Mouse (Mus musculus) stomach, postnatal 0 days (tissue): ENCODE results near the gene Pimreg. TPM values are rescaled to one million over a fixed set of nuclear protein-coding genes. Genes with fewer than 3 reads are reported as not detected.
A peak's percentile ranks its signal among the peaks of the same experiment; 100 is the strongest.

Experiments
- ATAC-seq: fragments of 200-750 bp; cut with Nextera tagmentation; 2 replicates; pipeline ENCODE4 v1.8.0; 2017; ENCODE audit not compliant: low FRiP score, low TSS enrichment
- DNase-seq: peaks from one replicate; pipeline ENCODE4 v3.0.0-alpha.2; 2016; ENCODE audit warnings: low spot score
- H3K27ac ChIP-seq: fragments of 300-500 bp; sonication (generic); replicated peaks from 2 replicates; pipeline ENCODE4 v1.5.1; 2014; ENCODE audit warnings: mild to moderate bottlenecking, control low read depth
- H3K27me3 ChIP-seq: fragments of 300-500 bp; sonication (generic); 2 replicates; pipeline ENCODE4 v1.6.1; 2014; ENCODE audit warnings: low read length; ENCODE audit not compliant: control insufficient read depth, insufficient read depth
- H3K36me3 ChIP-seq: fragments of 300-500 bp; sonication (generic); 2 replicates; pipeline ENCODE4 v1.6.1; 2014; ENCODE audit warnings: low read length, mixed read lengths; ENCODE audit not compliant: control insufficient read depth, insufficient read depth
- H3K4me1 ChIP-seq: fragments of 300-500 bp; sonication (generic); replicated peaks from 2 replicates; pipeline ENCODE4 v1.6.1; 2014; ENCODE audit warnings: antibody characterized with exemption; ENCODE audit not compliant: control insufficient read depth, insufficient read depth
- H3K4me2 ChIP-seq: fragments of 300-500 bp; sonication (generic); replicated peaks from 2 replicates; pipeline ENCODE4 v1.6.1; 2014; ENCODE audit warnings: low read depth, mild to moderate bottlenecking, control low read depth, moderate library complexity
- H3K4me3 ChIP-seq: fragments of 300-500 bp; sonication (generic); 2 replicates; pipeline ENCODE4 v1.5.1; 2014; ENCODE audit warnings: low read depth, low read length, control low read depth
- H3K9ac ChIP-seq: fragments of 300-500 bp; sonication (generic); 2 replicates; pipeline ENCODE4 v1.6.1; 2014; ENCODE audit warnings: mild to moderate bottlenecking, low read length, control low read depth, mixed read lengths
- H3K9me3 ChIP-seq: fragments of 300-500 bp; sonication (generic); 2 replicates; pipeline ENCODE4 v1.6.1; 2016; ENCODE audit warnings: low read length; ENCODE audit not compliant: control insufficient read depth
- CTCF ChIP-seq: IDR thresholded peaks from 2 replicates; pipeline ENCODE4 v1.5.1; 2016; ENCODE audit warnings: antibody characterized with exemption, low read depth, mild to moderate bottlenecking, moderate library complexity
- EP300 ChIP-seq: optimal IDR thresholded peaks from 2 replicates; pipeline ENCODE3; 2016; ENCODE audit warnings: antibody characterized with exemption
- WGBS: fragments of 180-500 bp; shearing (Covaris S2); extraction: QIAGEN DNeasy Blood & Tissue Kit; methylation state at CpG from one replicate; pipeline ENCODE4 v1.1.7; 2014; 5-methylcytosine and 5-hydroxymethylcytosine counted together
- polyA plus RNA-seq: library from polyadenylated mRNA; unstranded; fragments of >200 nt; fragmentation: Nextera tagmentation; extraction: Ambion mirVana; gene quantifications from 2 replicates; pipeline ENCODE4 v1.2.1, GENCODE M21; 2015

The Pimreg gene
- polyA plus RNA-seq = 18.0 and 22.2 TPM in 2 replicates

- peak within 1 kb of the TSS; percentile 61 for H3K4me3 ChIP-seq
- no peaks in the 10 kb centered on the region for H3K27me3 ChIP-seq
- peak; percentile 80 for ATAC-seq
- TF ChIP-seq CTCF (peak; percentile 54), EP300 (peak; percentile 24)
- peak within 1 kb of the TSS; percentile 59 for H3K9ac ChIP-seq
- DNase-seq = peak; percentile 82
- peaks cover 8% of the 10 kb centered on the region; the same call in 1 of the 2 replicates for H3K36me3 ChIP-seq
- H3K4me2 ChIP-seq = peak within 1 kb of the TSS; percentile 90
- H3K27ac ChIP-seq = no peak within 1 kb of the TSS
- no peaks in the 10 kb centered on the region for H3K9me3 ChIP-seq
- H3K4me1 ChIP-seq = peaks cover 11% of the 10 kb centered on the region
- WGBS = under 1% methylated on average over 51 of the region's 52 CpGs
These were observed at the start of gene Pimreg for GRCm38 (mm10) chr11:72041768-72042607. TSS of gene Pimreg (plus strand) at chr11:72042032.

GRCm38 (mm10) chr11:71992438-71992837 is 49.4 kb upstream of the Pimreg start:
- H3K4me1 ChIP-seq = no peaks in the 10 kb centered on the region
- no peak overlapping the region for H3K4me2 ChIP-seq
- H3K36me3 ChIP-seq = no peaks in the 10 kb centered on the region
- H3K9ac ChIP-seq = no peak overlapping the region
- WGBS = 84% methylated on average over 12 of the region's 12 CpGs
- DNase-seq = no peak
- TF ChIP-seq EP300 (no peak), CTCF (no peak)
- no peak overlapping the region for H3K4me3 ChIP-seq
- no peak for ATAC-seq
- H3K27me3 ChIP-seq = no peaks in the 10 kb centered on the region
- no peak overlapping the region for H3K27ac ChIP-seq
- no peaks in the 10 kb centered on the region for H3K9me3 ChIP-seq

GRCm38 (mm10) chr11:71995968-71996511 is 45.8 kb upstream of the Pimreg start:
- Histone ChIP-seq H3K27ac (peak overlapping the region; percentile 82), H3K36me3 (no peaks in the 10 kb centered on the region), H3K4me1 (no peaks in the 10 kb centered on the region), H3K9ac (no peak overlapping the region), H3K27me3 (no peaks in the 10 kb centered on the region), H3K4me3 (no peak overlapping the region), H3K4me2 (peak overlapping the region; percentile 45), H3K9me3 (no peaks in the 10 kb centered on the region)
- peak; percentile 76 for DNase-seq
- TF ChIP-seq CTCF (no peak), EP300 (no peak)
- WGBS = 15% methylated on average over 9 of the region's 9 CpGs
- ATAC-seq = peak; percentile 96

- DNase-seq (no peak), ATAC-seq (no peak)
- Histone ChIP-seq H3K36me3 (no peaks in the 10 kb centered on the region), H3K4me2 (no peak overlapping the region), H3K9me3 (no peaks in the 10 kb centered on the region), H3K4me1 (no peaks in the 10 kb centered on the region), H3K27me3 (no peaks in the 10 kb centered on the region), H3K9ac (no peak overlapping the region), H3K27ac (no peak overlapping the region), H3K4me3 (no peak overlapping the region)
- TF ChIP-seq CTCF = no peak
- TF ChIP-seq EP300 = no peak
- WGBS = 28% methylated on average over 11 of the region's 11 CpGs
These were observed 45.0 kb upstream of the Pimreg start for GRCm38 (mm10) chr11:71996805-71997204.

GRCm38 (mm10) chr11:72000194-72000593 is 41.6 kb upstream of the Pimreg start:
- WGBS = 85% methylated on average over 6 of the region's 6 CpGs
- ATAC-seq = no peak
- TF ChIP-seq CTCF (no peak), EP300 (no peak)

More at GRCm38 (mm10) chr11:72000194-72000593, 41.6 kb upstream of the Pimreg start:
- no peaks in the 10 kb centered on the region for H3K4me1 ChIP-seq
- no peaks in the 10 kb centered on the region for H3K27me3 ChIP-seq
- no peaks in the 10 kb centered on the region for H3K9me3 ChIP-seq
- H3K4me2 ChIP-seq = no peak overlapping the region
- H3K4me3 ChIP-seq = no peak overlapping the region
- H3K27ac ChIP-seq = no peak overlapping the region
- H3K36me3 ChIP-seq = no peaks in the 10 kb centered on the region
- DNase-seq = no peak
- H3K9ac ChIP-seq = no peak overlapping the region
